Mouse (Mus musculus) hindbrain, embryonic 14.5 days (tissue): Measurements from ENCODE around the gene Crygd. TPM values are rescaled to one million over a fixed set of nuclear protein-coding genes. Genes with fewer than 3 reads are reported as not detected.
"Not testable (repeated sequence)": the region's sequence is repeated elsewhere in the genome, so short reads cannot be mapped to it uniquely, and the experiment has no call there.

ENCODE experiments used
- ATAC-seq: fragments of 200-750 bp; cut with Nextera tagmentation; 2 replicates; pipeline ENCODE4 v1.8.0; 2017; ENCODE audit warnings: moderate number of reproducible peaks, mild to moderate bottlenecking, moderate TSS enrichment, moderate library complexity; ENCODE audit not compliant: low FRiP score
- DNase-seq: peaks from one replicate; pipeline ENCODE4 v3.0.0-alpha.2; 2015; ENCODE audit warnings: low spot score
- H3K27ac ChIP-seq: fragments of 300-500 bp; sonication (generic); 2 replicates; pipeline ENCODE4 v1.5.1; 2014; ENCODE audit warnings: mild to moderate bottlenecking, moderate library complexity
- H3K27me3 ChIP-seq: fragments of 300-500 bp; sonication (generic); 2 replicates; pipeline ENCODE4 v1.6.1; 2014; ENCODE audit warnings: mild to moderate bottlenecking, low read length, mixed read lengths; ENCODE audit not compliant: control insufficient read depth, insufficient read depth
- H3K36me3 ChIP-seq: fragments of 300-500 bp; sonication (generic); replicated peaks from 2 replicates; pipeline ENCODE4 v1.6.1; 2014; ENCODE audit not compliant: control insufficient read depth, insufficient read depth
- H3K4me1 ChIP-seq: fragments of 300-500 bp; sonication (generic); replicated peaks from 2 replicates; pipeline ENCODE4 v1.6.1; 2014; ENCODE audit warnings: antibody characterized with exemption, low read length, mixed read lengths; ENCODE audit not compliant: control insufficient read depth, insufficient read depth
- H3K4me2 ChIP-seq: fragments of 300-500 bp; sonication (generic); replicated peaks from 2 replicates; pipeline ENCODE4 v1.6.1; 2014; ENCODE audit warnings: mild to moderate bottlenecking, moderate library complexity
- H3K4me3 ChIP-seq: fragments of 300-500 bp; sonication (generic); replicated peaks from 2 replicates; pipeline ENCODE4 v1.5.1; 2014; ENCODE audit warnings: mild to moderate bottlenecking, low read length
- H3K9ac ChIP-seq: fragments of 300-500 bp; sonication (generic); 2 replicates; pipeline ENCODE4 v1.6.1; 2014
- H3K9me3 ChIP-seq: fragments of 300-500 bp; sonication (generic); 2 replicates; pipeline ENCODE4 v1.6.1; 2016; ENCODE audit warnings: low read length; ENCODE audit not compliant: control insufficient read depth
- WGBS: fragments of 180-500 bp; shearing (Covaris S2); extraction: QIAGEN DNeasy Blood & Tissue Kit; methylation state at CpG from one replicate; pipeline ENCODE4 v1.1.7; 2014; 5-methylcytosine and 5-hydroxymethylcytosine counted together
- polyA plus RNA-seq: library from polyadenylated mRNA; unstranded; fragments of >200 nt; fragmentation: Nextera tagmentation; extraction: Ambion mirVana; gene quantifications from 2 replicates; pipeline ENCODE4 v1.2.1, GENCODE M21; 2014

Crygd gene
- polyA plus RNA-seq, 1 experiment from 2014 or later = not detected

DNA sequence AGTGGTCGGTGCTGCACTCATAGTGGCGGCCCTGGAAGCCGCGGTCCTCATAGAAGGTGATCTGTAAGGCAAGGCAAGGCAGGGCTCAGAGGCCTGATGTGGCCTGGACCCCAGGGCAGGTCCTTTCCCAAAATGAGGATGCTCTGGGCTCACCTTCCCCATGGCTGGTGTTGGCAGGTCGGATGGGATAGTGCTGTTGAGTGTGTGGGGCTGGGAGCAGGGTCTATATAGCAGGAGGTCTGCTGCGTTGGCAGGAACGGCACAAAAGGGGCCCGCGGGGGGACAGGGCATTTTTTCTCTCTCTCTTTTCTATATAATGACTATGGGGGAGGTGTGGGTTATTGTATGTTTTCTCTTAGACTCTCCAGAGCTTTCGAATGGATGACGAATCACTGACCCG lies 12.3 kb downstream of the Crygd start, which contains the start of gene Cryge:
TSS of gene Cryge (minus strand) at position 198 of the 400 bp plus-strand sequence.
- not testable (repeated sequence) for H3K4me2 ChIP-seq, DNase-seq, H3K27me3 ChIP-seq, H3K27ac ChIP-seq, H3K4me3 ChIP-seq, H3K36me3 ChIP-seq, H3K9ac ChIP-seq, H3K4me1 ChIP-seq, H3K9me3 ChIP-seq, ATAC-seq
- WGBS = 40% methylated on average over 10 of the region's 12 CpGs

DNA sequence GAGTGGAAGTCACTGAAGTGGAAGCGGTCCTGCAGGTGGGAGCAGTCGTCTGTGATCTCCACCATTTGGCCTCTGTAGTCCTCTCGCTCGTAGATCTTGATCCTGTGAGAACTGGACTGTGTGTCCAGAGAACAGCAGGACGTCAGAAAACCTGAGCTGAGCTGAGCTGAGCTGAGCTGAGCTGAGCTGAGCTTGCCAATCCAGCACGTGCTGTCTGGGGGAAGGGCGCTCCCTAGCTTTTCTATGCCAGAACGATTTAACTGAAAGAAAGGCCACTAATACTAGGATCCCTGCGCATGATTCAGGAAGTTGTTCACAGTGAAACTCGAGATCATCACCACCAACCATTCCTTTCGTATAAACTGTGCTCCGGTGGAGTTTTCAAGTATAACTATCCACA lies 14.5 kb downstream of the Crygd start:
- ATAC-seq = no peak
- Histone ChIP-seq H3K4me1 (no peaks in the 10 kb centered on the region), H3K4me3 (no peak overlapping the region), H3K36me3 (no peaks in the 10 kb centered on the region), H3K27ac (no peak overlapping the region), H3K4me2 (no peak overlapping the region), H3K27me3 (no peaks in the 10 kb centered on the region), H3K9me3 (no peaks in the 10 kb centered on the region), H3K9ac (no peak overlapping the region)
- WGBS = 66% methylated on average over 12 of the region's 12 CpGs
- DNase-seq = no peak

DNA sequence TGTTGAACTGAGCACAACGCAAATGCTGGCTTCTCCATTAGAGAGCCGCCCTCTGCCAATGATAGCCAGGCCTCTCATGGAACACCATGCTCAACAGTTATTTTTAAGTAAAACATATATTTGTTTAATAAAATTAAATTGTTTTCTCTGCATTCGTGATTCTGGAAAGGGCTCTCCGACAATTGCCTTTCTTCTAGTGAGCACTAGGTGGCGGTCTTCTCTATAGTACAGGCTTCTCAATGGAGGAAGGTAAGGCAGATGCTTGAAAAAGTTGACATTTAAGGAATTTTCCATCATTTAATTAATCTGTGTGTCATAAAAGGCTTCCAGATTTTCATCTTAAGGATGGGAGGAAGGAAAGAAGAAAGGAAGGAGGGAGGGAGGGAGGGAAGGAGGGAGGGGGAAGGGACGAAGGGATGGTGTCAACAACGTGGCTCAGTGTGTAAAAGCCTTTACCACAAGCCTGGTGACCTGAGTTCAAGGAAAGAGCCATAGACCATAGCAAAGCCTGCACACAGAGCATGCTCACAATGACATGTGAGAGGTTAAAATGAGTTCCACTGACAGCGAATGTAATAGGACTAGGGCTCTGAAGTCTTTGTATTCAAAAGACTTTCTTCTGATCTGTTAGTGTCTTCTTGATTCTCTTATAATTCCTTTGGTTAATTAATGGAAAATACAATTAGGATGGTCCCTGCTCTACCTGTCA lies 16.7 kb downstream of the Crygd start:
- DNase-seq (peak; percentile 65), ATAC-seq (no peak)
- Histone ChIP-seq H3K36me3 (no peaks in the 10 kb centered on the region), H3K4me3 (no peak overlapping the region), H3K27ac (no peak overlapping the region), H3K4me2 (0 out of 2 replicates have a peak overlapping the region, but pooled peaks have one; percentile 19), H3K9ac (no peak overlapping the region), H3K27me3 (no peaks in the 10 kb centered on the region), H3K9me3 (no peaks in the 10 kb centered on the region), H3K4me1 (no peaks in the 10 kb centered on the region)
- WGBS = 45% methylated on average over 8 of the region's 8 CpGs

DNA sequence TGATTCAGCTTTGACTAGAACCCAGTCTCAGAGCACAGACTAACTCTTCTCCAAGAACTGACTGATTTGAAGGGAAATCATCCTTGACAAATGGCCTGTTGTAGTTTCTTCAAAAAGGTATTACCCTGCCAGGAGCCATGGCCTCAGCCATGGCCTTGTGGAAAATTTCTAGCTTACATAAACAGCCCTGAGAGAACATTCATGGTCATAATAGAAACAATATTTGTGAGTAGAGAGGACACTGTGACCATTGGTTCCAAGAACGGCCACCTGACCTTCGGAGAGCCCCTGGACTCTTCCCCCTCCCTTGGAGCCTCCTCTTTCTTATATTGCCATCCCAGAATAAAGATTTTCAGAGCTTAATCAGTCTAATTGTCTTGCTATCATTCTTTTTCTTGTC lies 19.8 kb downstream of the Crygd start:
- H3K9ac ChIP-seq = no peak overlapping the region
- H3K4me3 ChIP-seq = no peak overlapping the region
- ATAC-seq (no peak), DNase-seq (no peak)
- no peaks in the 10 kb centered on the region for H3K36me3 ChIP-seq
- no peak overlapping the region for H3K4me2 ChIP-seq
- WGBS = 91% methylated on average over 2 of the region's 2 CpGs
- no peaks in the 10 kb centered on the region for H3K4me1 ChIP-seq
- H3K9me3 ChIP-seq = no peaks in the 10 kb centered on the region
- no peaks in the 10 kb centered on the region for H3K27me3 ChIP-seq
- H3K27ac ChIP-seq = no peak overlapping the region

DNA sequence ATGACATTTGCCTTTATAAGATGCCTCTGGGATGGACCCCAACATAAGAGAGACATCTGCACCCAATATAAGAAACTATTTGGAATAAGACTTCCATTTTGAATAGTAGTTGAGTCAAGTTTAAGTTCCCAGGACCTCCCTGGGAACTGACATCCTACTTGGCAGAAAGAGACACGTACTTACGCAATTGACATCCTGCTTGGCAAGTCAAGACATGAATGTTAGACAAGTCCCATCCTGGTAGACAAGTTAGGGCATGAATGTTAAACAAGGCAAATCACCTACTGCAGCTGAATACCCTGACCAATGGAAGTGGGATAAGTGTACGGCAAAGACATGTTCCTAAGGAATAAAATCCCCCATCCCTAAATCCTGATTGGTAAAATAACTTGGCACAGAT lies 21.4 kb downstream of the Crygd start:
- H3K9ac ChIP-seq = no peak overlapping the region
- H3K4me1 ChIP-seq = no peaks in the 10 kb centered on the region
- H3K4me3 ChIP-seq = no peak overlapping the region
- 96% methylated on average over 3 of the region's 3 CpGs for WGBS
- DNase-seq = no peak
- no peak overlapping the region for H3K4me2 ChIP-seq
- H3K36me3 ChIP-seq = no peaks in the 10 kb centered on the region
- ATAC-seq = no peak
- no peak overlapping the region for H3K27ac ChIP-seq
- no peaks in the 10 kb centered on the region for H3K9me3 ChIP-seq
- no peaks in the 10 kb centered on the region for H3K27me3 ChIP-seq

DNA sequence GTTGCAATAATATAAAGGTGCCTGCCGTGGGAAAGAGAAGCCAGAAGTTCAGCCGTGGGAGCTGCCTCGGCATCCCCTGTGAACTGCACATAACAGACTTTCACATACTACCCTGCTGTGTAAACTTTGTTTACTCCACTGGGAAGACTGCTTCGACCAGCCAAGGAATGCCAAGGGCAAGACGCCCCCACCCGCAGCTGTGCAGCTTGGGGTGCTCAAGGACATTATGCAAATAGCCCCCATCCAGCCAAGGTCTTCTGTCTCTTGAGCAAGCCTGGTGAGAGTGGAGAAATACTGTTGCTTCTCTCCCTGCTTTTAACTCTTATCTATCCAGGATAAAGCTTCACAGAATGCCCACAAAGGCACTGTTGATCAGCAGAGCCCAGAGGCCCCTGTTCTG lies 22.4 kb downstream of the Crygd start:
- no peak overlapping the region for H3K4me2 ChIP-seq
- no peaks in the 10 kb centered on the region for H3K9me3 ChIP-seq
- no peak overlapping the region for H3K27ac ChIP-seq
- WGBS = 74% methylated on average over 6 of the region's 6 CpGs
- no peaks in the 10 kb centered on the region for H3K4me1 ChIP-seq
- no peak overlapping the region for H3K9ac ChIP-seq
- ATAC-seq (no peak), DNase-seq (no peak)
- H3K4me3 ChIP-seq = no peak overlapping the region
- H3K36me3 ChIP-seq = no peaks in the 10 kb centered on the region
- H3K27me3 ChIP-seq = no peaks in the 10 kb centered on the region

DNA sequence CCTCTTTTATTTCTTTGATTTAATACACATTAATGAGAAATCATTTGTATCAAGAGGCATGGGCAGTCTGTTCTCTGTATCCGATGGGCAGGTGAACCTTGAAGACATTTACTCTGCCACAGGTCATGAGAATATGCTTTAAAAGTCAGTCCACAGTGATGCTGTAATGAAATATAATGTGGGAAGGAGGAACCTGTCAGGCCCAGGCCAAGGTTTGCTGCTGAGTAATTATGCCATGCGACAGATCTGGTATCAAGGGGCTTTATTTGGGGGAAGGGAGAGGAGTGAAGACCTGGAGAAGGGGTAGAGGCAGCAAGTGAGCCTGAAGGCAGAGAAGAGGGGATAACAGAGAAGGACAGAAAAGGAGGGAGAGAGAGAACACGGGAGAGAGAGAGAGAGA lies 23.6 kb downstream of the Crygd start:
- no peaks in the 10 kb centered on the region for H3K36me3 ChIP-seq
- DNase-seq (no peak), ATAC-seq (no peak)
- H3K4me3 ChIP-seq = no peak overlapping the region
- no peaks in the 10 kb centered on the region for H3K27me3 ChIP-seq
- H3K9ac ChIP-seq = no peak overlapping the region
- no peaks in the 10 kb centered on the region for H3K9me3 ChIP-seq
- no peak overlapping the region for H3K27ac ChIP-seq
- H3K4me1 ChIP-seq = no peaks in the 10 kb centered on the region
- no peak overlapping the region for H3K4me2 ChIP-seq
- 76% methylated on average over 3 of the region's 3 CpGs for WGBS

DNA sequence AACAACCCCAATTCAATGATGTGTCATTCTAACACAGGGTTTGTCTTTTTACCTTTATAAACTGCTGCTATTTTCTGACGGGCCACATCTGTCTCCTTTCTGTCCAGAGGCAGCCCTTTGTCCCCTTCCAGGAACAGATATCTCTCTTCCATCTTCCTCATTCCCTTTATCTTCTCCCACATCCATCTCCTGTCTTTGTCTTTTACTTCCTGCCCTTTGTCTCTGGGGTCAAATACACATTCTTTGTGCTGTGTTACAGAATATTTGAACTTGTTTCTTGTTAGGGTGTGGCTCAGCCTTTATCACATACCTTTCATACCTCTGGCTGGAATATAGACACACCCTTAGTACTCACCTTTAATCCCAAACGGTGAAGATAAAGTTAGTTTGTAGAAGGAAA lies 25.7 kb downstream of the Crygd start:
- Histone ChIP-seq H3K4me1 (no peaks in the 10 kb centered on the region), H3K36me3 (no peaks in the 10 kb centered on the region), H3K9me3 (no peaks in the 10 kb centered on the region), H3K4me2 (no peak overlapping the region), H3K27ac (no peak overlapping the region), H3K9ac (no peak overlapping the region), H3K4me3 (no peak overlapping the region), H3K27me3 (no peaks in the 10 kb centered on the region)
- WGBS = 75% methylated on average over 2 of the region's 2 CpGs
- ATAC-seq (no peak), DNase-seq (no peak)

DNA sequence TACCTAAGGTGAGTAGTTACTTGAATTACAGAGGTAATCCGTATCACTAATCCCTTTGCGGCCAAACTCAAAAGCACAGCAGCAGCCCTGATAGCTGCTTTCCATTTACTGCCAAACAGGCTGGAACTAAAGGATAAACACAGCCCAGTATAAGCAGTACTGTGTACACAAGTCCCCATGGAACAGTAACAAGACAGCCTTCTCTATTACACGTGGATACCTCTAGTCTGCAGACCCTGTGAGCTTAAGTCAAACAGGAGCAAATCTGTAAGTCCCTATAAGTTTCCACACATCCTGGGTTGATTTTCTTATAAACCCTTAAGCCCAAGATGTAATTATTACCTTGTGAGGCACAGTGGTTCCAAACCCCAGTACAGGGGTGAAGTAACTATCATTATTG lies 27.7 kb downstream of the Crygd start:
- WGBS = 43% methylated on average over 3 of the region's 3 CpGs
- no peak for ATAC-seq
- H3K9me3 ChIP-seq = no peaks in the 10 kb centered on the region

DNA sequence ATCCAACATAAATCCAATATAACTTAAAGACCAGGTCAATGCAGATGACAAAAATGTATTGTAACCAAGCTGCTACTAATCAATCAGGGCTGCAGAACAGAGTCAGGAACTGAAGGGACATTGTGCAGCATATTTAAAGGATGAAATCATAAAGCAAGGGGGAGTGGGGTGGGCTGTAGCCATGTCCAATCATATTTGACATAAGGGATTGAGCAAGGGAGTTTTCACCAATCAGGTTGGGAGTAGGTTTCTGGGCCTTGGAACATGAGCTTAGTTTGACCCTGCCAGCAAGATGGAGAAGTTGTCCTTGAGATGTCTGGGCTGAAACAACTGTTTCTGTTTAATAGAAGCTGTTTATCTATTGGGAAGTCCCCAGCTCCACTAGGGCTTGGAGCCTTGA lies 30.6 kb downstream of the Crygd start, which contains the start of gene Akr1cl:
TSS of gene Akr1cl (minus strand) at position 119 of the 400 bp plus-strand sequence.
- Histone ChIP-seq H3K4me1 (no peaks in the 10 kb centered on the region), H3K9me3 (no peaks in the 10 kb centered on the region), H3K4me3 (no peak within 1 kb of the TSS), H3K9ac (no peak within 1 kb of the TSS), H3K36me3 (no peaks in the 10 kb centered on the region), H3K4me2 (no peak within 1 kb of the TSS), H3K27me3 (no peaks in the 10 kb centered on the region), H3K27ac (no peak within 1 kb of the TSS)
- ATAC-seq = no peak
- DNase-seq = no peak

More for the DNA sequence above, 27.7 kb downstream of the Crygd start:
- Histone ChIP-seq H3K4me2 (no peak overlapping the region), H3K27ac (no peak overlapping the region), H3K9ac (no peak overlapping the region), H3K27me3 (no peaks in the 10 kb centered on the region), H3K36me3 (no peaks in the 10 kb centered on the region), H3K4me1 (no peaks in the 10 kb centered on the region), H3K4me3 (no peak overlapping the region)
- DNase-seq = no peak
